Mouse (Mus musculus): ENCODE results near the gene Egfem1. TPM values are rescaled to one million over a fixed set of nuclear protein-coding genes. Genes with fewer than 3 reads are reported as not detected.
A peak's percentile ranks its signal among the peaks of the same experiment; 100 is the strongest.

Egfem1 gene
- polyA plus RNA-seq, 1 experiment from 2014 or later: 6.8 TPM

DNA sequence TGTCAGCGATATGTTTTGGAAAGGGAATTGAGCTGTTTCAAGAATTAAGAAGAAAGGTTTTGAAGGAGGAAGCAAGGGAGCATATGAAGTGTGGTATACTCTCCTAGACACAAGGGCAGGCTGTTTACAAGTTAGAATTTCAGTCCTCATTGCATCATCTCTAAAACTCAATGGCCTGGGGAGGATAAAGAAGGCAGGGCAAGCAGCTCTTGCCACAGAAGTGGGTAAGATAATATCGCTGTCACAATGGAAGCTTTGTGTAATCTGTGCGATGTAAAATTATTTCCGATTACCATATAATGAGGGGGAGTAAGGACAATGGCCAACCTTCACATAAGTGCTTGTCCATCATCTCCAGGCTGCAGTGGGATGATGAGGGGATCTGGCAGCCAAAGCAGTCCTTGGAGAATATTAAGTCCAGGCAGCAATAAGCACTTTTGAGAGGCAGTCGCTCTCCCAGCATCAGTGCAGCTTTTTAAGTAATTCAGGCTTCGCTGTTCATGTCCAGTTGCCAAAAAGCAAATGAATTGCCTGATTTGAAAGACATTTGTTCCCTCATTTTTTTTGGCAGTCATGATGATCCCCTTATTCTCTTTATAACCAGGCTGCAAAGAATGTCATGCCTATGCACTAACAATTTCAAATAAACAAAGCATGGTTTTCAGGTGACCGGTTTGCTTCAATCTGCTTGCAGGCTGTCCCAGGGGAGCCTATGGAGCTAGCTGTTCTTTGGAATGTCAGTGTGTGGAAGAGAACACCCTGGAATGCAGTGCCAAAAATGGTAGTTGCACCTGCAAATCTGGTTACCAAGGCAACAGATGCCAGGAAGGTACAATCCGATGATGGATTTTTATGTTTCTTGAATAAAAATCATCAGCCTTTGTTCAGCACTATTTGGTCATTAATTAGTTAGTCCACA, 607.8 kb downstream of the Egfem1 start:
- Histone ChIP-seq H3K27me3 (ENCODE audit: control insufficient read depth, insufficient read depth, low read depth, low read length) (no peaks in the 10 kb centered on the region), H3K36me3 (ENCODE audit: control insufficient read depth, insufficient read depth, low read length) (no peaks in the 10 kb centered on the region), H3K4me3 (ENCODE audit: low read depth, low read length) (no peak overlapping the region), H3K9me3 (replicated peaks; ENCODE audit: control insufficient read depth, low read length, poor library complexity, severe bottlenecking) (no peaks in the 10 kb centered on the region), H3K4me2 (ENCODE audit: low read length) (0 out of 2 replicates have a peak overlapping the region, but pooled peaks have one; percentile 2), H3K27ac (ENCODE audit: low read length) (no peak overlapping the region), H3K9ac (ENCODE audit: low read depth, low read length) (no peak overlapping the region), H3K4me1 (ENCODE audit: control insufficient read depth, insufficient read depth, low read length) (peaks cover 8% of the 10 kb centered on the region)
- 32% methylated on average over 8 of the region's 8 CpGs for WGBS
- peak; percentile 68 for ATAC-seq

DNA sequence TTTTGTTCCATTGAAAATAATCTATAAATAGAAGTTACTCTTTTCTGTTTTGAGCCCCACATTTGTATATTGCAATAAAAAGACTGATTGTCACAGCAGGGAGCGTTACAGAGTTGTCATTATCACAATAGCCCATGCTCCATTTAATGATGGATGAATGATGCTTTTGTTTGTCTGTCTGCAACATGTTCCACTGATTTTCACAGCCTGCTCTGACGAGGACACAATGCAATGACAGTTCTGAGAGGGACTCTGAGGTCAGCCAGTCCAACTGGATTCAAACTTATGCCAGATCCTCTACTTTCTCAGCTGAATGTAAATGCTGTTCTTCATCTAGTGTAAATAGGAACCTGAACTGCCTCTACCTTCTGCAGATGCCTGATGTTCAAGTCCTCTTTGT, 619.3 kb downstream of the Egfem1 start:
- no peak overlapping the region for H3K4me2 ChIP-seq (ENCODE audit: low read length)
- 13% methylated on average over 2 of the region's 2 CpGs for WGBS
- no peak overlapping the region for H3K4me3 ChIP-seq (ENCODE audit: low read depth, low read length)
- no peaks in the 10 kb centered on the region for H3K36me3 ChIP-seq (ENCODE audit: control insufficient read depth, insufficient read depth, low read length)
- ATAC-seq: no peak
- H3K27me3 ChIP-seq (ENCODE audit: control insufficient read depth, insufficient read depth, low read depth, low read length): no peaks in the 10 kb centered on the region
- no peak overlapping the region for H3K9ac ChIP-seq (ENCODE audit: low read depth, low read length)
- no peak overlapping the region for H3K27ac ChIP-seq (ENCODE audit: low read length)
- H3K4me1 ChIP-seq (ENCODE audit: control insufficient read depth, insufficient read depth, low read length): no peaks in the 10 kb centered on the region
- no peaks in the 10 kb centered on the region for H3K9me3 ChIP-seq (replicated peaks; ENCODE audit: control insufficient read depth, low read length, poor library complexity, severe bottlenecking)

GRCm38 (mm10) chr3:29706816-29707215, 625.0 kb downstream of the Egfem1 start:
- no peak overlapping the region for H3K4me3 ChIP-seq (ENCODE audit: low read depth, low read length)
- no peaks in the 10 kb centered on the region for H3K4me1 ChIP-seq (ENCODE audit: control insufficient read depth, insufficient read depth, low read length)
- ATAC-seq: no peak
- H3K27ac ChIP-seq (ENCODE audit: low read length): no peak overlapping the region
- WGBS: 97% methylated on average over 2 of the region's 2 CpGs
- H3K9ac ChIP-seq (ENCODE audit: low read depth, low read length): no peak overlapping the region
- no peaks in the 10 kb centered on the region for H3K27me3 ChIP-seq (ENCODE audit: control insufficient read depth, insufficient read depth, low read depth, low read length)
- no peaks in the 10 kb centered on the region for H3K9me3 ChIP-seq (replicated peaks; ENCODE audit: control insufficient read depth, low read length, poor library complexity, severe bottlenecking)
- H3K36me3 ChIP-seq (ENCODE audit: control insufficient read depth, insufficient read depth, low read length): no peaks in the 10 kb centered on the region
- no peak overlapping the region for H3K4me2 ChIP-seq (ENCODE audit: low read length)

- no peak for ATAC-seq
- H3K27me3 ChIP-seq (ENCODE audit: control insufficient read depth, insufficient read depth, low read depth, low read length): no peaks in the 10 kb centered on the region
- H3K4me1 ChIP-seq (ENCODE audit: control insufficient read depth, insufficient read depth, low read length): no peaks in the 10 kb centered on the region
- no peaks in the 10 kb centered on the region for H3K9me3 ChIP-seq (replicated peaks; ENCODE audit: control insufficient read depth, low read length, poor library complexity, severe bottlenecking)
- H3K36me3 ChIP-seq (ENCODE audit: control insufficient read depth, insufficient read depth, low read length): no peaks in the 10 kb centered on the region
- H3K4me3 ChIP-seq (ENCODE audit: low read depth, low read length): no peak overlapping the region
- no peak overlapping the region for H3K27ac ChIP-seq (ENCODE audit: low read length)
- no peak overlapping the region for H3K4me2 ChIP-seq (ENCODE audit: low read length)
- WGBS: 83% methylated on average over 1 of the region's 1 CpGs
- no peak overlapping the region for H3K9ac ChIP-seq (ENCODE audit: low read depth, low read length)
Observed at GRCm38 (mm10) chr3:29707467-29707866, 625.6 kb downstream of the Egfem1 start.

DNA sequence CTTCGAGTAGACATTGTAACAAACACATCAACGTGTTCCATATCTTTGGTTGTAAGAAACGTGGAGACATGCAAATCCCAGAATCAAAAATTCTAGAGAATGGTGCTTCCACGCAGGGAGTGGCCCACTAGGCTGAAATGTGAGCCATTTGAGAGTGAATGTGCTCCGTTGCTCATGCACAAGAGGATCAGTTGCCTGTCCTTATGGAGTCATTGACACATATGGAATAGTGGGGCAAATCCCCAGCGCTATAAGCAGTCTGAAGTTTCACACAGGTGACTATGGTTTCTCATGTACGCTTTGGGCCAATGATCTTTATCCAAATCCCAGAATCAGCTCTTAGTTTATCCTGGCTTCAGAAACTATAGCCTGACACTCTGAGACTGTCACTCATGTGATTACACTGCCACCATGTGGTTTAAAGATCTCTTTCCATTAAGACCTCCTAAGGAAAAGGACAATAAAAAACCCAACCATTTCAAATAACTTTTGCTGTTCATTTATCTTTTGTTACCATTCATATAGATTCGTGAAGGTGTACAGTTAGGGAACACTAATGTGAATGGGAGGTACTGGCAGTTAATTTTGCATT, 644.6 kb downstream of the Egfem1 start:
- no peaks in the 10 kb centered on the region for H3K27me3 ChIP-seq (ENCODE audit: control insufficient read depth, insufficient read depth, low read depth, low read length)
- 51% methylated on average over 8 of the region's 8 CpGs for WGBS

GRCm38 (mm10) chr3:29730062-29730760, 648.4 kb downstream of the Egfem1 start:
- Histone ChIP-seq H3K9ac (ENCODE audit: low read depth, low read length) (no peak overlapping the region), H3K9me3 (replicated peaks; ENCODE audit: control insufficient read depth, low read length, poor library complexity, severe bottlenecking) (no peaks in the 10 kb centered on the region), H3K36me3 (ENCODE audit: control insufficient read depth, insufficient read depth, low read length) (no peaks in the 10 kb centered on the region), H3K27ac (ENCODE audit: low read length) (no peak overlapping the region), H3K4me3 (ENCODE audit: low read depth, low read length) (no peak overlapping the region), H3K4me2 (ENCODE audit: low read length) (no peak overlapping the region), H3K4me1 (ENCODE audit: control insufficient read depth, insufficient read depth, low read length) (0 out of 2 replicates have a peak, but pooled peaks cover 3% of the 10 kb centered on the region), H3K27me3 (ENCODE audit: control insufficient read depth, insufficient read depth, low read depth, low read length) (no peaks in the 10 kb centered on the region)
- WGBS: 22% methylated on average over 4 of the region's 4 CpGs
- ATAC-seq: peak; percentile 69

More for the DNA sequence above, 644.6 kb downstream of the Egfem1 start:
- peak; percentile 88 for ATAC-seq
- Histone ChIP-seq H3K9ac (ENCODE audit: low read depth, low read length) (no peak overlapping the region), H3K4me2 (ENCODE audit: low read length) (no peak overlapping the region), H3K36me3 (ENCODE audit: control insufficient read depth, insufficient read depth, low read length) (no peaks in the 10 kb centered on the region), H3K4me3 (ENCODE audit: low read depth, low read length) (no peak overlapping the region), H3K9me3 (replicated peaks; ENCODE audit: control insufficient read depth, low read length, poor library complexity, severe bottlenecking) (no peaks in the 10 kb centered on the region), H3K4me1 (ENCODE audit: control insufficient read depth, insufficient read depth, low read length) (0 out of 2 replicates have a peak, but pooled peaks cover 3% of the 10 kb centered on the region), H3K27ac (ENCODE audit: low read length) (no peak overlapping the region)

GRCm38 (mm10) chr3:29731509-29731908, 649.7 kb downstream of the Egfem1 start:
- H3K4me1 ChIP-seq (ENCODE audit: control insufficient read depth, insufficient read depth, low read length): 0 out of 2 replicates have a peak, but pooled peaks cover 3% of the 10 kb centered on the region
- H3K9ac ChIP-seq (ENCODE audit: low read depth, low read length): no peak overlapping the region
- 100% methylated on average over 1 of the region's 1 CpGs for WGBS
- H3K36me3 ChIP-seq (ENCODE audit: control insufficient read depth, insufficient read depth, low read length): no peaks in the 10 kb centered on the region
- no peak overlapping the region for H3K27ac ChIP-seq (ENCODE audit: low read length)
- no peak overlapping the region for H3K4me3 ChIP-seq (ENCODE audit: low read depth, low read length)
- ATAC-seq: no peak
- no peaks in the 10 kb centered on the region for H3K9me3 ChIP-seq (replicated peaks; ENCODE audit: control insufficient read depth, low read length, poor library complexity, severe bottlenecking)
- H3K4me2 ChIP-seq (ENCODE audit: low read length): no peak overlapping the region
- H3K27me3 ChIP-seq (ENCODE audit: control insufficient read depth, insufficient read depth, low read depth, low read length): no peaks in the 10 kb centered on the region

DNA sequence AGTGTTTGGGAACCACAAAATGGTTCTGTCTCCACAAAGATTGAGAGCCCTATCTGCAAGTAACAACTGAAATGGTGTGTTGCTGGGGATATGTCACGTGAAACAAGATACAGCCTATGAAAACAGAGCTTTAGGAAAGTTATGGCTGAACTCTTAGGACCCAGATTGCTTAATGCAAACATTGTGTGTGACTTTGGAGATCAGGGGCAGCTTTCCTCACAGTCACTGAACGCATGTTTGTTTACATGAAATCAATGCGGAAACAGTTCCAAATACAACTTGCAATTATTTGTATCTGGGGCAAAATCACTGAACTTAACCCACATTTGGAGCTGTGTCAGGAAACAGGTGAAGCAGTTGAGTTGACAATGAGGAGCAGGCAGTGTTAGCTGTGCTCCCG, 650.8 kb downstream of the Egfem1 start:
- 82% methylated on average over 4 of the region's 4 CpGs for WGBS
- ATAC-seq: no peak

More for the DNA sequence above, 650.8 kb downstream of the Egfem1 start:
- Histone ChIP-seq H3K4me2 (ENCODE audit: low read length) (no peak overlapping the region), H3K27ac (ENCODE audit: low read length) (no peak overlapping the region), H3K9ac (ENCODE audit: low read depth, low read length) (no peak overlapping the region), H3K4me1 (ENCODE audit: control insufficient read depth, insufficient read depth, low read length) (no peaks in the 10 kb centered on the region), H3K9me3 (replicated peaks; ENCODE audit: control insufficient read depth, low read length, poor library complexity, severe bottlenecking) (no peaks in the 10 kb centered on the region), H3K36me3 (ENCODE audit: control insufficient read depth, insufficient read depth, low read length) (no peaks in the 10 kb centered on the region), H3K27me3 (ENCODE audit: control insufficient read depth, insufficient read depth, low read depth, low read length) (no peaks in the 10 kb centered on the region), H3K4me3 (ENCODE audit: low read depth, low read length) (no peak overlapping the region)
